Mouse (Mus musculus) layer of hippocampus, postnatal 10 days (tissue): ENCODE results near the gene Kcnk13. TPM values are rescaled to one million over a fixed set of nuclear protein-coding genes. Genes with fewer than 3 reads are reported as not detected.

ENCODE experiments used
- DNase-seq, 2 experiments: peaks; one replicate each; pipeline ENCODE4 v3.0.0; 2021; ENCODE audit warnings: low spot score in 2 of 2
- microRNA-seq, 2 experiments: library from miRNA; unstranded; fragments of <30 nt; microRNA quantifications; one replicate each; pipeline ENCODE4 v1.2.0; 2021
- total RNA-seq, 2 experiments: library from RNA; stranded (reverse); gene quantifications; 2 replicates each; pipeline ENCODE4 v1.2.3; 2021

Kcnk13 gene
- total RNA-seq, 2 experiments from 2014 or later = 3.3 to 3.7 TPM

DNA sequence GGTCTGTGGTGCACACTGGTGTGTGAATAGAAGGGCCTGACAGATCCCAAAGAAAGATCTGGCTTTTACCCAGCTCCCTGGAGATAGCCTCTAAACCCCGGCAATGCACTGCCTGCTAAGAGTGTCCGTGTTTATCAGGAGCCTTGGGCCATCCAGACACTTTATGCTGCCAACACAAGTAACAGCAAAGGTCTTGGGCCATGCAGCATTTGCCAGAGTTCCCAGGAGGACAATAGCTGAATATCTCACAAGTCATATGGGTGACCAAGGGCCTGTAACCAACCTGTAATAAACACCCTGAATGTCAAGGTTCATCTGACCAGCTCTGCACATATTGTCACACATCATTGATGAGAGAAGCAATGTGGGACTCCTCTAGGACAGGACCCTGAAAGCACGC, 123.7 kb downstream of the Kcnk13 start:
- DNase-seq = no peak

DNA sequence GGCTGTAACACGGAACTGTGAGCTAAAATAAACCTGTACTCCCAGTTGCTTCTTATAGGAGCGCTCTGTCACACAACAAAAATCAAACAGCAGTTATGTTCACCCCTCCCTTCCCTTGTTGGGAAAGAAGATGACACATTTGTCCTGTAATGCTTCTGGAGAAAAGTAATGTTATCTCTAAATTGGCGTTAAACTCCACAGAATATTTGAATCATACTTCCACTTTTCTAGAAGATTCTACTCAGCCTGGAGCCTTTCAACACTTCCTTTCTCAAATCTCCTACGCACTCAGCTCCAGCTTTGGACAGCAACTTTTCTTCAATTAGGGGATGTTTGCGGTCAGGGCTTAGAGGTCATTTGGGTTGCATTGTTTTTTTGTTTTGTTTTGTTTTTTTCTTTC, 125.0 kb downstream of the Kcnk13 start:
- no peak for DNase-seq

GRCm38 (mm10) chr12:100090750-100091149, 126.5 kb downstream of the Kcnk13 start:
- DNase-seq = no peak

DNA sequence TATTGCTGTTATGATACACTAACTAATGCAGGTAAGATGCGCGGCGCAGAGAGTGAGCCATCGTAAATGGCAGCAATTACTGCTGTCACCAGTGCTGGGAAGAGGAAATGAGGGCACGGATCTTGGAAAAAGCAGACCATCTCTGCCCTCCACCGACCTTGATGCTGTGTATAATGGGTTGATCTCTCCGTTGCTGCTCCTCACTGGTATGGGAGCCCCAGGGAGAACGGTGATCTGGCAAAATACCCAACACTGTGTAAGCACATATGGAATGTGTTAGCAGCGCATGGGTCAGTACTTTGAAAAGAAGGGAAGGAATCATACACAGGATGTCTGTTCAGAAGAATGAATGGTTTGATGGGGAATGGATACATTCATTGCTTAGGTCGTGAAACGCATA, 128.7 kb downstream of the Kcnk13 start:
- DNase-seq = no peak

DNA sequence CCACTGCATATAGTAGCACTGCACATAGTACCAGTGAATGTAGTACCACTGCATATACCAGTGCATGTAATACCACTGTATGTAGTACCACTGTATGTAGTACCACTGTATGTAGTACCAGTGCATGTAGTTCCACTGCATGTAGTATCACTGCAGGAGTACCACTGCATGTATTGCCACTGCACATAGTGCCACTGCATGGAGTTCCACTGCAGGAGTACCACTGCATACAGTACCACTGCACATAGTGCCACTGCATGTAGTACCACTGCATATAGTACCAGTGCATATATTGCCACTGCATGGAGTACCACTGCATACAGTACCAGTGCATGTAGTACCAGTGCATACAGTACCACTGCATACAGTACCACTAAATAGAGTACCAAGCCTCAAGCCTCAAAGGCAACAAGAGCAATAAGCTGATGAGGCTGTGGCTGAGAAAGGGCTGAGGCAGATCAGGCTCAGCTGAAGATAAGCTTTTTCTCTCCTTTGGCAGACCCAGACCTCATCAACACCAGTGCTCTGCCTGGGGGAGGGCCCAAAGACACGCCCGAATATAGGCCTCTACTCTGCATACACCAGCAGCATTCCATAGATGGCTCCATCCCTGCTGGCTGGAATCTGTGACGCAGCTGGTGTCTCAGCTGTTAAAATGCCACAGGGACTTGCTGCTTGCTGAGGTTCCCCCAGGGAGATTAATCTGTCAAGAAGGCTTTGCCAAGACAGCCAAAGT, 135.8 kb downstream of the Kcnk13 start:
- DNase-seq = peak; percentile 60 to 66

DNA sequence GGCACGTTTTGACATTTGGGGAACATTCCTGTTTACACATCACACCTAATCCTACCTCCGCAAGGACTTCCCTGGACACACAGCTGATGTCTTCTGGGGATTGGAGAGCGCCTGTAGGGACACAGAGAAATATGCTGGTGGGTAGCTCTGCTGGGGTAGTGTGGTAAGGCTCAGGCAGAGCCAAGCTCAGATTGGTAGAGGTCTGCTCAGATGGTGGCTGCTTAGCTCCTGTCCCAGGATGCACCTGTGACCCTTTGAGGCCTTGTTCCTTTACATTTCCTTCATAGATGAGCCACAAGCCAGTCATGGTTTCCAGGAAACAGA, 136.4 kb downstream of the Kcnk13 start:
- DNase-seq = no peak

- DNase-seq = no peak
Observed at GRCm38 (mm10) chr12:100101651-100102050, 137.4 kb downstream of the Kcnk13 start.

DNA sequence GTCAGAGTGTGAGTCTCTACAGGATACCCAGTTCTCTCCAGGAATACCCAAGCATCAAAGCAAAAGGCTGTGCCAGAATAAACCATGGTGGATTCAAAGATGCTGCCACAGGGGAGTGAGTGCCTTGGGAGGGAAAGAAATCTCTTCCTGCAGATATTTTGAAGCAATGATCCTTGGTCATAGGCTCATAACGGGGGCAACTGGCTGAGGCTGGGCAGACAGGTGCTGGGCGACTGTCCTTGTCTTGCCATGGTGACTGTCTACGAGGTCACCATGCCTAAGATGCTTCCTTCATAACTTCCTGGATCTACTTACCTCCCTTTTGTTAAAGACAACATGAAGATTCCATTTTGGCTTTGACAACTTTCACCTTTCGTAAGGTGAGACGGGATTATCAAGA, 140.2 kb downstream of the Kcnk13 start:
- DNase-seq = no peak

- peak; percentile 87 to 89 for DNase-seq
Observed at GRCm38 (mm10) chr12:100106275-100106895, 142.1 kb downstream of the Kcnk13 start.

DNA sequence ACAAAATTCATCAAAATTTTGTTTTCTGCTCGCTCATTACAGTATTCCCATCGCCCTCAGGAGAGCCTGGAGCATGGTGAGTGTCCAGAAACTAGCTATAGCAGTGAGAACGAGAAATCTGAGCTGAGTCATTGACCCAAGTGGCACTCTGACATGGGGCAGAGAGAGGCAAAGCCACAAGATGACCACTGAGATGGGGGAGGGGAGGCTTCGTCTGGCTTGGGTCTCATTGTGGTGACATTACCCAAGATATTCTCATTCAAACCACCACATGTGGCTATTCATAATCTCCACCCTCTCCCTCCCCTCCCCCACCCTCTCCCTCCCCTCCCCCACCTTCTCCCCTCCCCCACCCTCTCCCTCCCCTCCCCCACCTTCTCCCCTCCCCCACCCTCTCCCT, 143.1 kb downstream of the Kcnk13 start:
- DNase-seq = no peak

GRCm38 (mm10) chr12:100109986-100110696, 145.8 kb downstream of the Kcnk13 start, which contains the start of gene Psmc1:
Gene Psmc1 (plus strand): TSS chr12:100110154.
- peak; percentile 78 to 83 for DNase-seq

Small RNAs within 50 kb of the gene (microRNA-seq; reads per million reads assigned to microRNA genes)
- 0 reads per million in 2 experiments for gene Gm23291

Other genes with a start within 250 kb of the Kcnk13 start
- 1 to 10 TPM in 1 of 2 experiments, under 1 TPM in 1; 0.94 to 1.2 TPM for gene Efcab11, start 80.1 kb upstream of the Kcnk13 start, total RNA-seq
- gene Tdp1, start 80.0 kb upstream of the Kcnk13 start, total RNA-seq = 10 to 100 TPM; 34.9 to 36.4 TPM
- gene Psmc1, start 145.7 kb downstream of the Kcnk13 start, total RNA-seq = 100 to 1,000 TPM; 207 to 211 TPM
- 10 to 100 TPM; 17.1 to 19.0 TPM for gene Nrde2, start 195.2 kb downstream of the Kcnk13 start, total RNA-seq
- gene Calm1, start 234.9 kb downstream of the Kcnk13 start, total RNA-seq = 1,000 to 10,000 TPM; 1,868 to 2,057 TPM